Mouse (Mus musculus): ENCODE data around the gene Osbpl9.

Gene Osbpl9

DNA sequence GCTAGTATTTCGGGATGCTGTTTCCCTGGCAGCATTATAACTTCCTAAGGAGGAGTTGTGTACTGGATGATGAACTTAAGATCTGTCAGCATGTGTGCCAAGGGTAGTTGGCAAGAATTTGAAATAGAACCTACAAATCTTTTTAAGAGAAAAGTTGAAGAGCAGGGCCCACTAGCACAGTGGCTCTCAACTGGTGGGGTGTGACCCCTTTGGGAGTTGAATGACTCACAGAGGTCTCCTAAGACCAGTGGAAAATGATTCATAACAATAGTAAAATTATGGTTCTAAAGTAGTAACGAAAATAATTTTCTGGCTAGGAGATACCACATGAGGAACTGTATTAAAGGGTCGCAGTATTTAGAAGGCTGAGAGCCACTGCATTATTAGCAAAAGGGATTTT, 67.1 kb downstream of the Osbpl9 start:
- no peak for DNase-seq (ENCODE audit: low spot score in 2 of 2)

DNA sequence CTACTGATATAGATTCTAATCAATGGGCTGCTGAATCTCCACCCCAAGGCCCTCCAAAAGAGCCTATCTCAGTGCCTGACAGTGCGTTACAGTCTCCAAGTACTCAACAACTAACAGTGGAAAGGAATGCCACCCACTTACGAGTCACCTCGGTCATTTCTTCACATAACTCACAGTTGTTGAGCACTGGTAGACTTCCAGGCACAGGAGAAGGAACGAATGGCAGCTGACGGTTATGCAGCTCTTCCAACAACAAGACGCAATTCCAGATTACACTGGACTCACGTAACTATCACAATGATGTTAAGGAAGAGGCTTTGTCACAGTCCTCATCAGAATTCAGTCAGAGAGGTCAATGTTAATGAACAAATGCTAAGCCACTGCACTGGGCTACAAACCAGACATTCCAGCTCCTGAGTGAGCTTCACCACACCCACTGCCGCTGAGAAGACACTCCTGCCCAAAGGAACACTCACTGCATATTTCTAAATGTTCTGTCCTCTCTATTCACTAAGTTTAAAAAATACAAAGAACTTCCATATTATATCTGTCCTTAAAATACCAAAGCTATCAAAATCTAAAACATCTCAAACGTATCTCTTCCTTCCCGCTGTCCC, 70.7 kb downstream of the Osbpl9 start:
- no peak for DNase-seq (ENCODE audit: low spot score in 2 of 2)

- DNase-seq (ENCODE audit: low spot score in 2 of 2): no peak
Measured at GRCm38 (mm10) chr4:109128971-109129370, 73.1 kb downstream of the Osbpl9 start.

GRCm38 (mm10) chr4:109128017-109128416, 74.1 kb downstream of the Osbpl9 start:
- no peak for DNase-seq (ENCODE audit: low spot score in 2 of 2)

GRCm38 (mm10) chr4:109126834-109127564, 75.1 kb downstream of the Osbpl9 start:
- no peak for DNase-seq (ENCODE audit: low spot score in 2 of 2)

GRCm38 (mm10) chr4:109125746-109126425, 76.2 kb downstream of the Osbpl9 start:
- DNase-seq (ENCODE audit: low spot score in 2 of 2): no peak

DNA sequence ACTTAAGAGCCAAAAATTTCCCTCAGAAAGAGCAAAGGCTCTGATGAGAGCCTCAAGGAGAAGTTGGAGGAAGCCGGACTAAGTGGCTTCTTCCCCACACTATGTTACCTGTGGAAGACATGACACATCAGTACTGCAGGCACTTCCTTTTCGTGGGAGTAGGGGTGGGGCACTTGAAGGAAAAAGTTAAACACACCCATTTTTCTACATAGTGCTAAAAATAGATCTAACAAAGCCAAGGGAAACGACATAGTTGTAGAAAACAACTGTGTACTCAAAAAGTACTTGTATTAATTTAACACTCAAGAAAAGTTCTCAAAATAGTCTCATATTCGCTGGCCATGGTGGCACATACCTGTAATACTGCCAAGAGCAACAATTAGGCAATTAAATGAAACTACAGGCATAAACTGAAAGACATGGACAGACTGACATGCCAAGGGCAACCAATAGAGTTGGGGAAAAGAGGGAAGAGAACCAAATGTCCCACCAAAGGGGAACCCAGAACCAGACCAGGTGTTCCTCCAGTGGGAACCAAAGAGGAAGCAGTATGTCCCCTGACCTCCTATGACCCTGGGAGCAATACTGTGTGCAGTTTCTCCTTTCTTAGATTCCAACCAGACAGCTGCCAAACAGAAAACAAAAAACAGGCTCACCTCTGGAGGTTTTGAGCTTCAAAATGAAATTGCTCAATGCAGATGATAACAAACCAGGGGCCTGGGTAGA, 79.1 kb downstream of the Osbpl9 start:
- no peak for DNase-seq (ENCODE audit: low spot score in 2 of 2)

- DNase-seq (ENCODE audit: low spot score in 2 of 2): no peak
Measured at GRCm38 (mm10) chr4:109120735-109121134, 81.3 kb downstream of the Osbpl9 start.

- DNase-seq (ENCODE audit: low spot score in 2 of 2): no peak
Measured at GRCm38 (mm10) chr4:109119641-109120125, 82.4 kb downstream of the Osbpl9 start.

DNA sequence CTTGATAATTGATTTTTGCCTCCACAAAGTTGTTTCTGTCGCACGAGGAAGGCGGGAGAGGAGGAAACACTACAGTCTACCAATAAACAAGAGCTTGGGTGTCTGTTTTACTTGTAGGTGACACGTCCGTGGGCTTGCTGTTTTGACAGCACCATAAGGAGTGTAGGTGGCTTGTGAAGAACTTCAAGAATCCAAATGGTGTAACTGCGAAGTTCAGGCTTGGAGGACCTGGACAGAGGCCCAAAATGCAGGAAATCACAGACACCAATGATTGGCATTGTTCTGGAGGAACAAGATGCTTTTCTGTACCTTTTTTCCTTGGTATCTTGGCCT, 83.8 kb downstream of the Osbpl9 start:
- DNase-seq (ENCODE audit: low spot score in 2 of 2): peak; percentile 75 to 78

GRCm38 (mm10) chr4:109117596-109118326, 84.3 kb downstream of the Osbpl9 start:
- DNase-seq (ENCODE audit: low spot score in 2 of 2): peak; percentile 68

GRCm38 (mm10) chr4:109116938-109117337, 85.1 kb downstream of the Osbpl9 start:
- no peak for DNase-seq (ENCODE audit: low spot score in 2 of 2)

DNA sequence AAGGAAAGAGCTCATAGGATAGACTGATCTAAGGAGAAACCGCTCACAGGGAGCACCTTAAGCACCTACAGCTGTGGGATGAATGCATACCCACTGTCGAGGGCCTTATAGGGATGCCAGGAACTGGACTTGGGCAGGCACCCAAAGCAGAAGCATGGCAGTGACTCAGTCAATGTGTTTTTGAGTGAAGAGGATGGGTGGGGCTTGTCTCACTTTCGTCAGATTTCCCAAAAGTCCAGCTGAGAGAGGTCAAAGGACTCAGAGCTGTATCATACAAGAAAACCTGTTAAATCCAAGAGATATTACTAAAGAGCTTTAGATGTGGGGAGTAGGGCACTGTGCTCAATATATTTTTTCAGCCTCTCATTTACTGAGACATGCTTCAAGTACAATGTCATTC, 85.6 kb downstream of the Osbpl9 start:
- no peak for DNase-seq (ENCODE audit: low spot score in 2 of 2)

GRCm38 (mm10) chr4:109115742-109116141, 86.3 kb downstream of the Osbpl9 start:
- no peak for DNase-seq (ENCODE audit: low spot score in 2 of 2)

- DNase-seq (ENCODE audit: low spot score in 2 of 2): no peak
Measured at GRCm38 (mm10) chr4:109114308-109114707, 87.8 kb downstream of the Osbpl9 start.

DNA sequence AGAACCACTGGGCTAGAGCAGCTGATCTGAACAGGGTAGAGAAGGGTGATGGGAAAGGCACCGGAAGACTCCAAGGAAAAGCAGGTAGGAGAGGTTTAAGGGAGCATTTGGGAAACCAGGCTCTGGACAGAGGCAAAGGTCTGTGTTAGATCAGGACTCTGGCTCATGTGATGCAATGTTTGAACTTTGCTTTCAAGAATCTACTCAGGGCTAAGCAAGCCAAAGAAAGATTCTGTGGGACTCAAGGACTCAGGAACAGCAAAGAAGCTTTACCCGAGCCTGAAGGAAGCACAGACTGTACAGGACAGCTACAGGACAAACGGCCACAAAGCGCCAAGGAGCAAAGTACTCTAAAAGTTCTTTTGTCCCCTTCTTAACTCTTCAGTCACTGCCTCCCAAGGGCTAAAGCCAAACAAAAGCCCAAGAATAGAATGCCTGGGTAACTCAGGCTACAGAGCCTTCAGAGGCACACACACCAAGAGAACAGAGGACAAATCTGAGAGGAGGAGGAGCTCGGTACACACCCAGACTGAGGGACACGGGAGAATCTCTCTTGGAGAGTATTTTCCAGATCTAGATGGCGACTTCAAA, 89.1 kb downstream of the Osbpl9 start:
- DNase-seq (ENCODE audit: low spot score in 2 of 2): no peak

DNA sequence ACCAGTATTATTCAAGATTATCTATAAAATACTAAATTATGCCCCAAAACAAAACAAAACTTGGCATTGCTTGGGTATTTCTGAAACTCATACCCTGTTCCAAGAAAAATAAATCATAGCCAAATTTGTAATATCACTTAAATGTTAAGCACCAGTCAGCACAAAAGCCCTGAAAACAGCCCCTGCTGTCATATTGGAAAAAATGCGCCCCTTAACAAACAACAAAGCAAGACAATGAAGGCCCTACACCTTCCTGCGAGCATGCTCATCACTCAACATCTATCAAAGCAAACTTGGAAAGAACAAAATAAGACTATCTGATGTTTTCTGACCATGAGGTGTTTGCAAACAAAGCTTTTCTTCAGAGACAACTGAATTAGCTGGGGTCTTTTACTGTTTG, 91.1 kb downstream of the Osbpl9 start:
- no peak for DNase-seq (ENCODE audit: low spot score in 2 of 2)

GRCm38 (mm10) chr4:109109686-109110085, 92.4 kb downstream of the Osbpl9 start:
- no peak for DNase-seq (ENCODE audit: low spot score in 2 of 2)

DNA sequence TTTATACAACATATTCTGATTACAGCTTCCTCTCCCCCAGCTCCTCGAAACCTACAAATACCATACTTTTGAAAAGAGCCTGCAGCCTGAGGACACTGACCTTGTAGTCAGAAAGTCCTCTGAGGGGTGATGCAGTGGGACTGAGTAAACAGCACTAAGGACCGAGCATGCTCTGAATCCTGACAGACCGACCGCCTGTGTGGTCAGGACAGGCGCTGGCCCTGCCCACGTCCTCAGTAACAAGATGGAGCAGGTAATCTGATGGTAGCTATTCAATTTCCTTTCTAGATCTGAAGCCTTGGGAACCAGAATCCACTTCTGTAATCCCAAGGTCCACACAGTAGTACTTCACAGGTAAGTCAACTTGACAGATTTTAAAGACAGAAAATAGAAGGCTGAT, 93.1 kb downstream of the Osbpl9 start:
- no peak for DNase-seq (ENCODE audit: low spot score in 2 of 2)

GRCm38 (mm10) chr4:109106594-109106993, 95.5 kb downstream of the Osbpl9 start:
- DNase-seq (ENCODE audit: low spot score in 2 of 2): no peak

- DNase-seq (ENCODE audit: low spot score in 2 of 2): no peak
Measured at GRCm38 (mm10) chr4:109106034-109106433, 96.0 kb downstream of the Osbpl9 start.
